In the genomic region with DNA sequence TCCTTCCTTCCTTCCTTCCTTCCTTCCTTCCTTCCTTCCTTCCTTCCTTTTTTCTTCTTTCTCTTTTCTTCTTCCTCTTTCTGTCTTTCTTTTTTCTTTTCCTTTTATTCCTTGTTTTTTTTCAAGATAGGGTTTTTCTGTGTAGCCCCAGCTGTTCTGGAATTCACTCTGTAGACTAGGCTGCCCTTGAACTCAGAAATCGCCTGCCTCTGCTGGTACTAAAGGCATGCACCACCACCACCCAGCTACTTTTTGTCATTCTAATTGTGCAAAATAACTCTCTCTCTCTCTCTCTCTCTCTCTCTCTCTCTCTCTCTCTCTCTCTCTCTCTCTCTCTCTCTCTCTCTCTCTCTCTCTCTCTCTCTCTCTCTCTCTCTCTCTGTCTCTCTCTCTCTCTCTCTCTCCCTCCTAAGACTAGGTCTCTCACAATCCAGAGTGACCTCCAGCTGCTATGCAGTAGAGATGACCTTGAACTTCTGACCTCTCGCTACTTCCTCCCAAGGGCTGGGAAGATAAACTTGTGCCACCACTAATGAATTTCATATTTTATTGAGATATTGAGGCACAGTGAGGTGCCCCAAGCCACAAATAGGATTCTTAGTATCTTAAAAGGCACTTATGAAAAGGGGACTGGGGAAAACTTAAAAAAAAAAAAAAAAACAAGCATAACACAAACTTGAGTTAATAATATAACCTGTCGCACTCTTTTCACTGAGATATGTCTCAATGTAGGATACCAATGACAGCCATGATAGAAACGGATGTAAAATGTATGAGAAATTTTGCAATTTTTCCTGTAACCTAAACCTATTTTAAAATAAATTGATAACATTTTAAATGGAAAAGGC, we compare ENCODE assay signal across 8 mouse cellular contexts. TPM values are rescaled to one million over a fixed set of nuclear protein-coding genes. Genes with fewer than 3 reads are reported as not detected.
A peak's percentile ranks its signal among the peaks of the same experiment; 100 is the strongest.
DNase-seq lines count a peak whose midpoint lies in the region; ATAC-seq and TF ChIP-seq lines count a peak whose summit lies in the region.

No protein-coding gene starts in this region.

- H3K4me1 ChIP-seq in cerebellum, adult 2 months (ENCODE audit: control insufficient read depth, insufficient read depth, low read length): peaks cover 10% of the 10 kb centered on the region
- peaks cover 17% of the 10 kb centered on the region for H3K4me1 ChIP-seq in forebrain, embryonic 12.5 days
- H3K4me1 ChIP-seq in liver, embryonic 15.5 days (replicated peaks): peaks cover 55% of the 10 kb centered on the region

- WGBS in cerebellum, adult 2 months: 63% methylated on average over 4 of the region's 4 CpGs
- 67% methylated on average over 4 of the region's 4 CpGs for WGBS in forebrain, embryonic 12.5 days
- 50% methylated on average over 4 of the region's 4 CpGs for WGBS in liver, embryonic 15.5 days (ENCODE audit: insufficient replicate concordance)

- no peak for ATAC-seq in forebrain, embryonic 12.5 days (ENCODE audit: low FRiP score)
- ATAC-seq in liver, embryonic 15.5 days (ENCODE audit: insufficient read depth): no peak

- H3K4me2 ChIP-seq in forebrain, embryonic 12.5 days: peak overlapping the region; percentile 56
- peak overlapping the region; percentile 86 for H3K4me2 ChIP-seq in liver, embryonic 15.5 days

- H3K4me3 ChIP-seq in cerebellum, adult 2 months (replicated peaks; ENCODE audit: insufficient read depth, low read depth, low read length): peak overlapping the region; percentile 6
- peak overlapping the region; percentile 74 for H3K4me3 ChIP-seq in forebrain, embryonic 12.5 days (replicated peaks)
- peak overlapping the region; percentile 93 for H3K4me3 ChIP-seq in liver, embryonic 15.5 days (replicated peaks)

- no peak for TF ChIP-seq POLR2A in cerebellum, adult 2 months (IDR thresholded peaks at IDR 0.05; ENCODE audit: borderline replicate concordance, insufficient read depth, low read length)

- no peak overlapping the region for H3K9ac ChIP-seq in forebrain, embryonic 12.5 days
- peak overlapping the region; percentile 94; the same call in 1 of the 2 replicates for H3K9ac ChIP-seq in liver, embryonic 15.5 days

- no peaks in the 10 kb centered on the region for H3K36me3 ChIP-seq in forebrain, embryonic 12.5 days (replicated peaks)
- no peaks in the 10 kb centered on the region for H3K36me3 ChIP-seq in liver, embryonic 15.5 days (replicated peaks)

- no peaks in the 10 kb centered on the region for H3K9me3 ChIP-seq in forebrain, embryonic 12.5 days
- H3K9me3 ChIP-seq in liver, embryonic 15.5 days (replicated peaks): no peaks in the 10 kb centered on the region

- DNase-seq in cerebellum, adult 2 months: no peak
- DNase-seq in cerebellum, postnatal 4 days (ENCODE audit: low spot score in 2 of 2): no peak
- DNase-seq in 3T3-L1 (ENCODE audit: low read depth, low spot score): peak; percentile 40
- DNase-seq in layer of hippocampus, adult 18-20 months (ENCODE audit: low spot score in 2 of 2): no peak
- no peak for DNase-seq in thymus, adult 18-20 months
- no peak for DNase-seq in layer of hippocampus, postnatal 25 days (ENCODE audit: extremely low spot score in 1 of 2, low spot score in 1 of 2)

- no peaks in the 10 kb centered on the region for H3K27me3 ChIP-seq in cerebellum, adult 2 months (ENCODE audit: control insufficient read depth, insufficient read depth, low read length)
- H3K27me3 ChIP-seq in forebrain, embryonic 12.5 days: no peaks in the 10 kb centered on the region
- no peaks in the 10 kb centered on the region for H3K27me3 ChIP-seq in liver, embryonic 15.5 days

- no peak for TF ChIP-seq CTCF in cerebellum, adult 2 months (IDR thresholded peaks at IDR 0.05; ENCODE audit: borderline replicate concordance, insufficient read depth, low read depth, low read length)

- H3K27ac ChIP-seq in cerebellum, adult 2 months (ENCODE audit: insufficient read depth, low read length): no peak overlapping the region
- no peak overlapping the region for H3K27ac ChIP-seq in forebrain, embryonic 12.5 days
- peak overlapping the region; percentile 92 for H3K27ac ChIP-seq in liver, embryonic 15.5 days (replicated peaks)

RNA-seq across cellular contexts. Expression of a gene that starts 7.4 kb away (rescaled TPM):
- 90.1 and 93.1 TPM in 2 replicates for polyA plus RNA-seq in cerebellum, adult 2 months (2012; rRNA removed)
- 117 and 125 TPM in 2 replicates for polyA plus RNA-seq in forebrain, embryonic 12.5 days (2016; fragmentation: Nextera tagmentation; extraction: Ambion mirVana)
- polyA plus RNA-seq in liver, embryonic 15.5 days (2015; fragmentation: Nextera tagmentation; extraction: Ambion mirVana): 57.6 and 59.1 TPM in 2 replicates
- total RNA-seq in layer of hippocampus, adult 18-20 months (2021): 10 to 100 TPM; 44.5 to 48.1 TPM
- total RNA-seq in layer of hippocampus, postnatal 25 days (2021): 10 to 100 TPM; 38.6 to 47.1 TPM

RNA-seq across cellular contexts. Expression of a gene that starts 7.6 kb away (rescaled TPM):
- 22.3 and 25.2 TPM in 2 replicates for polyA plus RNA-seq in cerebellum, adult 2 months (2012; rRNA removed)
- polyA plus RNA-seq in forebrain, embryonic 12.5 days (2016; fragmentation: Nextera tagmentation; extraction: Ambion mirVana): 26.0 and 29.6 TPM in 2 replicates
- 24.3 and 25.2 TPM in 2 replicates for polyA plus RNA-seq in liver, embryonic 15.5 days (2015; fragmentation: Nextera tagmentation; extraction: Ambion mirVana)
- total RNA-seq in layer of hippocampus, adult 18-20 months (2021): 10 to 100 TPM; 43.7 to 44.0 TPM
- total RNA-seq in layer of hippocampus, postnatal 25 days (2021): 10 to 100 TPM; 42.0 to 44.2 TPM

RNA-seq across cellular contexts. Expression of a gene that starts 57.3 kb away (rescaled TPM):
- polyA plus RNA-seq in cerebellum, adult 2 months (2012; rRNA removed): 67.3 and 72.8 TPM in 2 replicates
- 96.2 and 96.4 TPM in 2 replicates for polyA plus RNA-seq in forebrain, embryonic 12.5 days (2016; fragmentation: Nextera tagmentation; extraction: Ambion mirVana)
- 29.4 and 30.3 TPM in 2 replicates for polyA plus RNA-seq in liver, embryonic 15.5 days (2015; fragmentation: Nextera tagmentation; extraction: Ambion mirVana)
- 10 to 100 TPM; 38.0 to 43.8 TPM for total RNA-seq in layer of hippocampus, adult 18-20 months (2021)
- 10 to 100 TPM; 35.2 to 44.2 TPM for total RNA-seq in layer of hippocampus, postnatal 25 days (2021)

RNA-seq across cellular contexts. Expression of a gene that starts 58.0 kb away (rescaled TPM):
- 62.5 and 64.0 TPM in 2 replicates for polyA plus RNA-seq in cerebellum, adult 2 months (2012; rRNA removed)
- 74.9 and 77.4 TPM in 2 replicates for polyA plus RNA-seq in forebrain, embryonic 12.5 days (2016; fragmentation: Nextera tagmentation; extraction: Ambion mirVana)
- polyA plus RNA-seq in liver, embryonic 15.5 days (2015; fragmentation: Nextera tagmentation; extraction: Ambion mirVana): 81.0 and 83.4 TPM in 2 replicates
- total RNA-seq in layer of hippocampus, adult 18-20 months (2021): 100 to 1,000 TPM; 109 to 112 TPM
- 100 to 1,000 TPM; 100 to 104 TPM for total RNA-seq in layer of hippocampus, postnatal 25 days (2021)

Comparison
In these comparisons a context has a peak if more than half of its experiments do, and no peak if none do; other contexts are left out.
1. H3K4me3 ChIP-seq: peak in every context shown above with its lines; median percentile 93 in liver, embryonic 15.5 days; 74 in forebrain, embryonic 12.5 days; 6 in cerebellum, adult 2 months.